ENCODE assay signal across 28 mouse cellular contexts in the genomic region with DNA sequence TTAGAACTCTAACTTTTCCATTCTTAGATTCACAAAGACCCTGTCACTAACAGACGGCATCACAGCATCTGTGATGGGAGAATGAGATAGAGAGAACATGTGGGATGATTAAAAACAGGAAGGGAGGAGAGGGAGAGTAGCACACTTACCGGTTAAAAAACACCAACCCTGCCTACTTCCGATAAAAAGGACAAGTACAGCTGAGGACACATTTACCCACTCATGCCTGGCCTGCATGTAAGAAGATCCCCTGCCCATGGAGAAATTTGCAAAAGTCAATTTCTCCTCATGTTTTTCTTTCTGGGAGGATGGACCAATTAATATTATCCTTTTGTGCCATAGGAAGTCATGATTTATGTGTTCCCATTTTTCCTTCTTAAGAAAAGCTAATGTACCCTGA.
"Had no signal": no experiment of that assay in that cellular context is flagged by ENCODE, and none has a peak within 500 bp of the region (broad histone marks: within the 10 kb centered on the region; RNA-seq: fewer than 3 reads in every experiment).

No protein-coding gene starts in this region.

- H3K9ac ChIP-seq: embryonic facial prominence, embryonic 12.5 days; embryonic facial prominence, embryonic 13.5 days; embryonic facial prominence, embryonic 15.5 days; forebrain, embryonic 12.5 days; forebrain, embryonic 13.5 days; forebrain, embryonic 15.5 days; forebrain, postnatal 0 days had no signal

- DNase-seq: cerebellum, adult 2 months; cerebellum, adult 8-10 months; cerebellum, adult 9-10 months; cerebellum, adult 9-11 months; cerebellum, postnatal 10 days; cerebellum, postnatal 14 days; cerebellum, postnatal 25 days; cerebellum, postnatal 36 days; embryo, embryonic 11 days; forebrain, postnatal 0 days; gastrocnemius, adult 2 months; gastrocnemius, postnatal 10 days; gastrocnemius, postnatal 14 days; gastrocnemius, postnatal 25 days; gastrocnemius, postnatal 36 days; heart, adult 11 months; heart, adult 18-20 months had no signal

- H3K27me3 ChIP-seq: embryonic facial prominence, embryonic 12.5 days; embryonic facial prominence, embryonic 13.5 days; embryonic facial prominence, embryonic 15.5 days; forebrain, embryonic 12.5 days; forebrain, embryonic 13.5 days; forebrain, embryonic 15.5 days had no signal

- H3K4me2 ChIP-seq: embryonic facial prominence, embryonic 12.5 days; embryonic facial prominence, embryonic 13.5 days; embryonic facial prominence, embryonic 15.5 days; forebrain, embryonic 12.5 days; forebrain, embryonic 13.5 days; forebrain, embryonic 15.5 days had no signal

- H3K4me3 ChIP-seq: embryonic facial prominence, embryonic 10.5 days; embryonic facial prominence, embryonic 12.5 days; embryonic facial prominence, embryonic 13.5 days; embryonic facial prominence, embryonic 15.5 days; erythroblast, embryonic 14.5 days; forebrain, embryonic 10.5 days; forebrain, embryonic 12.5 days; forebrain, embryonic 13.5 days; forebrain, embryonic 15.5 days; gastrocnemius, adult 2 months had no signal

- H3K27ac ChIP-seq: embryonic facial prominence, embryonic 10.5 days; embryonic facial prominence, embryonic 12.5 days; embryonic facial prominence, embryonic 13.5 days; embryonic facial prominence, embryonic 15.5 days; forebrain, embryonic 10.5 days; forebrain, embryonic 12.5 days; forebrain, embryonic 13.5 days; forebrain, embryonic 15.5 days; gastrocnemius, adult 2 months had no signal

- H3K36me3 ChIP-seq: embryonic facial prominence, embryonic 10.5 days; embryonic facial prominence, embryonic 12.5 days; embryonic facial prominence, embryonic 13.5 days; embryonic facial prominence, embryonic 15.5 days; forebrain, embryonic 10.5 days; forebrain, embryonic 12.5 days; forebrain, embryonic 15.5 days had no signal

- H3K4me1 ChIP-seq: embryonic facial prominence, embryonic 10.5 days; embryonic facial prominence, embryonic 12.5 days; embryonic facial prominence, embryonic 13.5 days; embryonic facial prominence, embryonic 15.5 days; forebrain, embryonic 10.5 days; forebrain, embryonic 12.5 days; forebrain, embryonic 13.5 days; forebrain, embryonic 15.5 days had no signal

- H3K9me3 ChIP-seq: embryonic facial prominence, embryonic 10.5 days; embryonic facial prominence, embryonic 12.5 days; embryonic facial prominence, embryonic 13.5 days; embryonic facial prominence, embryonic 15.5 days; forebrain, embryonic 10.5 days; forebrain, embryonic 12.5 days; forebrain, embryonic 13.5 days; forebrain, embryonic 15.5 days had no signal

- ATAC-seq: forebrain, embryonic 13.5 days; forebrain, embryonic 14.5 days; forebrain, embryonic 15.5 days; forebrain, embryonic 16.5 days; forebrain, postnatal 0 days had no signal
